Mouse (Mus musculus): Measurements from ENCODE around the gene Agbl4. TPM values are rescaled to one million over a fixed set of nuclear protein-coding genes. Genes with fewer than 3 reads are reported as not detected.

The Agbl4 gene
- total RNA-seq, 1 experiment, result not detected

- H3K27ac ChIP-seq (ENCODE audit: insufficient read depth, low read depth, low read length, poor library complexity, severe bottlenecking), result no peak overlapping the region
- H3K9ac ChIP-seq (ENCODE audit: insufficient read depth, low read depth, low read length, poor library complexity, severe bottlenecking), result no peak overlapping the region
- TF ChIP-seq ZNF384 (IDR thresholded peaks at IDR 0.05; ENCODE audit: low read depth, low read length) (no peak), CHD2 (IDR thresholded peaks at IDR 0.05; ENCODE audit: low read depth, low read length) (no peak), HCFC1 (IDR thresholded peaks at IDR 0.05; ENCODE audit: borderline replicate concordance, insufficient read depth, low read length) (no peak)
- in situ Hi-C loops (cut with MboI; ENCODE audit: low sequenced_read_pairs in 2 of 2, unreplicated experiment in 2 of 2), result no loop called here
- H3K4me1 ChIP-seq (ENCODE audit: control insufficient read depth in 2 of 2, insufficient read depth in 2 of 2, low read length in 2 of 2, poor library complexity in 1 of 2), result peaks cover 2 to 7% of the 10 kb centered on the region in 2 experiments; a peak in 1 of 4 replicates
- DNase-seq (ENCODE audit: low read depth, low spot score), result no peak
- H3K4me3 ChIP-seq (ENCODE audit: insufficient read depth in 1 of 2, low read depth in 1 of 2, low read length in 2 of 2, poor library complexity in 1 of 2, severe bottlenecking in 1 of 2), result no peak overlapping the region
- H3K36me3 ChIP-seq (ENCODE audit: control insufficient read depth, insufficient read depth, low read length, poor library complexity, severe bottlenecking), result no peaks in the 10 kb centered on the region
- no peaks in the 10 kb centered on the region for H3K9me3 ChIP-seq (ENCODE audit: control insufficient read depth, insufficient read depth, low read depth, low read length)
Measured at GRCm38 (mm10) chr4:111467796-111468195, 1070.3 kb downstream of the Agbl4 start.

DNA sequence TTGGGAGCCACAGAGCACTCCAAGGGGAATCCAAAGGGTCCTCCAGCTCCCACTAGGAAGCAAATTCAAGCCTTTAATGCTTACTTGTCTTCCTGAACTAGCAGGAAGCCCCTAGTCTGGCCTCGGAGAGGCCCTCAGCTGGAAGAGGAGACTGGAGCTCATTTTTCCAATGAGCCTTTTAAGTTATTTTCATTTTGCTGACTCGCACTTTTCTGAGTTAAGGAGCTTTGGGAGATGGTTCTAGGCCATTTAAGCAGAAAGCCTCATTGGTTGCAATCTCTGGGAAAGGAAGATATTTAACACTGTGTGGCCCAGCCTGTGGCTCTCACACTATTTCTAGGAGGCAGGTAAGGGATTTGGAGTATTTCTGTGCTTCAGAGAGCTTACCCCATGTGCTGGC is 1072.4 kb downstream of the Agbl4 start:
- H3K9me3 ChIP-seq (ENCODE audit: control insufficient read depth, insufficient read depth, low read depth, low read length), result no peaks in the 10 kb centered on the region
- H3K4me3 ChIP-seq (ENCODE audit: insufficient read depth in 1 of 2, low read depth in 1 of 2, low read length in 2 of 2, poor library complexity in 1 of 2, severe bottlenecking in 1 of 2), result no peak overlapping the region
- in situ Hi-C loops (cut with MboI; ENCODE audit: low sequenced_read_pairs in 2 of 2, unreplicated experiment in 2 of 2), result no loop called here
- H3K9ac ChIP-seq (ENCODE audit: insufficient read depth, low read depth, low read length, poor library complexity, severe bottlenecking), result no peak overlapping the region
- no peak for DNase-seq (ENCODE audit: low read depth, low spot score)
- TF ChIP-seq ZNF384 (IDR thresholded peaks at IDR 0.05; ENCODE audit: low read depth, low read length) (no peak), HCFC1 (IDR thresholded peaks at IDR 0.05; ENCODE audit: borderline replicate concordance, insufficient read depth, low read length) (no peak), MAFK (IDR thresholded peaks at IDR 0.05; ENCODE audit: insufficient read depth, low read depth, low read length) (peak; percentile 20; the same call in 1 of the 2 replicates)
- H3K4me1 ChIP-seq (ENCODE audit: control insufficient read depth in 2 of 2, insufficient read depth in 2 of 2, low read length in 2 of 2, poor library complexity in 1 of 2), result peaks cover 2 to 7% of the 10 kb centered on the region in 2 experiments; a peak in 1 of 4 replicates
- no peak overlapping the region for H3K27ac ChIP-seq (ENCODE audit: insufficient read depth, low read depth, low read length, poor library complexity, severe bottlenecking)
- no peaks in the 10 kb centered on the region for H3K36me3 ChIP-seq (ENCODE audit: control insufficient read depth, insufficient read depth, low read length, poor library complexity, severe bottlenecking)

DNA sequence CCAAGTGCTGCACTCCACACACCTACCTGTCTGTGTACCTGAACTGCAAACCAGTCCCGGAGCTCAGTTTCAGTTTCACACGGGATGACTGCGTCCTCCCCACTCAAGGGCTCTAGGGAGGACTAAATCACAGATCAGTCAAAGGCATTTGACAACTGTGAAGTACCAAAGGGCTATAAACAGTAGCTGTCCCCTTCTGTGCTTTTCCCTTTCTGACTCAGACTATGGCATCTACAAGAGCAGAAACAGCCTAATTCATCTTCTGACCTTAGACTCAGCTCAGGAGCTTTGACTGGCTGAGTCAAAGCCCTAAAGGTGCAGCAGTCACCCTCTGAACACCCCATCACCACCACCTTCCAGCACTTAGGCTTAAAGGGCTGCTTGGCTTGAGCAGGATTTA is 1074.3 kb downstream of the Agbl4 start:
- H3K27ac ChIP-seq (ENCODE audit: insufficient read depth, low read depth, low read length, poor library complexity, severe bottlenecking), result no peak overlapping the region
- H3K4me3 ChIP-seq (ENCODE audit: insufficient read depth in 1 of 2, low read depth in 1 of 2, low read length in 2 of 2, poor library complexity in 1 of 2, severe bottlenecking in 1 of 2), result no peak overlapping the region
- peaks cover 2 to 8% of the 10 kb centered on the region in 2 experiments; a peak in 1 of 4 replicates for H3K4me1 ChIP-seq (ENCODE audit: control insufficient read depth in 2 of 2, insufficient read depth in 2 of 2, low read length in 2 of 2, poor library complexity in 1 of 2)
- H3K9me3 ChIP-seq (ENCODE audit: control insufficient read depth, insufficient read depth, low read depth, low read length), result no peaks in the 10 kb centered on the region
- in situ Hi-C loops (cut with MboI; ENCODE audit: low sequenced_read_pairs in 2 of 2, unreplicated experiment in 2 of 2), result no loop called here
- no peak overlapping the region for H3K9ac ChIP-seq (ENCODE audit: insufficient read depth, low read depth, low read length, poor library complexity, severe bottlenecking)
- no peak for TF ChIP-seq CHD2 (IDR thresholded peaks at IDR 0.05; ENCODE audit: low read depth, low read length)
- TF ChIP-seq ZC3H11A (IDR thresholded peaks at IDR 0.05; ENCODE audit: borderline replicate concordance, low read depth, low read length), result no peak
- no peak for TF ChIP-seq MAFK (IDR thresholded peaks at IDR 0.05; ENCODE audit: insufficient read depth, low read depth, low read length)
- no peak for TF ChIP-seq ZNF384 (IDR thresholded peaks at IDR 0.05; ENCODE audit: low read depth, low read length)
- TF ChIP-seq HCFC1 (IDR thresholded peaks at IDR 0.05; ENCODE audit: borderline replicate concordance, insufficient read depth, low read length), result no peak
- no peaks in the 10 kb centered on the region for H3K36me3 ChIP-seq (ENCODE audit: control insufficient read depth, insufficient read depth, low read length, poor library complexity, severe bottlenecking)
- no peak for DNase-seq (ENCODE audit: low read depth, low spot score)

DNA sequence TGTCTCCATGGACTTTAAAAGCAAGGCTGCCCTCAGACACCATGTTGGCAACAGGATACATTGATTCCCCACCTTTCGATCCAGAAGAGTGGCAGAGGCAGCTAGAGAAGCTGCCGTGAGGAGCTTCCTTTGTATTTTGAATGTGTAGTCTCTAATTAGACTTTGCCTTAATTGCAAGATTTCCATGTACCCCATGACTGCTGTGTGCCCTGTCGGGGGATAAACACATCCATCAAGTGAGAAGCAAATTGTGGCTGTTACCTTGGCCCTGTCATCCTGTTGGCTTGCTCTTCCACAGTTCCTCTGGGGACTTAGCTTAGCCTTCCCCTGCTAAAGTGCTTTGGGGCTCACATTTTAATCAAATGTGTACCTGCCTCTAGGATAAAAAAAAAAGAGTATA is 1075.0 kb downstream of the Agbl4 start:
- Histone ChIP-seq H3K4me1 (ENCODE audit: control insufficient read depth in 2 of 2, insufficient read depth in 2 of 2, low read length in 2 of 2, poor library complexity in 1 of 2) (peaks cover 2 to 8% of the 10 kb centered on the region in 2 experiments; a peak in 1 of 4 replicates), H3K9ac (ENCODE audit: insufficient read depth, low read depth, low read length, poor library complexity, severe bottlenecking) (no peak overlapping the region), H3K36me3 (ENCODE audit: control insufficient read depth, insufficient read depth, low read length, poor library complexity, severe bottlenecking) (no peaks in the 10 kb centered on the region), H3K4me3 (ENCODE audit: insufficient read depth in 1 of 2, low read depth in 1 of 2, low read length in 2 of 2, poor library complexity in 1 of 2, severe bottlenecking in 1 of 2) (no peak overlapping the region), H3K9me3 (ENCODE audit: control insufficient read depth, insufficient read depth, low read depth, low read length) (no peaks in the 10 kb centered on the region), H3K27ac (ENCODE audit: insufficient read depth, low read depth, low read length, poor library complexity, severe bottlenecking) (no peak overlapping the region)
- no peak for DNase-seq (ENCODE audit: low read depth, low spot score)
- in situ Hi-C loops (cut with MboI; ENCODE audit: low sequenced_read_pairs in 2 of 2, unreplicated experiment in 2 of 2), result no loop called here
- TF ChIP-seq ZNF384 (IDR thresholded peaks at IDR 0.05; ENCODE audit: low read depth, low read length) (no peak), ZC3H11A (IDR thresholded peaks at IDR 0.05; ENCODE audit: borderline replicate concordance, low read depth, low read length) (no peak), CHD2 (IDR thresholded peaks at IDR 0.05; ENCODE audit: low read depth, low read length) (no peak), HCFC1 (IDR thresholded peaks at IDR 0.05; ENCODE audit: borderline replicate concordance, insufficient read depth, low read length) (no peak), MAFK (IDR thresholded peaks at IDR 0.05; ENCODE audit: insufficient read depth, low read depth, low read length) (no peak)

- DNase-seq (ENCODE audit: low read depth, low spot score), result no peak
- TF ChIP-seq CHD2 (IDR thresholded peaks at IDR 0.05; ENCODE audit: low read depth, low read length) (no peak), MAFK (IDR thresholded peaks at IDR 0.05; ENCODE audit: insufficient read depth, low read depth, low read length) (no peak)
- no peaks in the 10 kb centered on the region for H3K9me3 ChIP-seq (ENCODE audit: control insufficient read depth, insufficient read depth, low read depth, low read length)
- in situ Hi-C loops (cut with MboI; ENCODE audit: low sequenced_read_pairs in 2 of 2, unreplicated experiment in 2 of 2), result no loop called here
- H3K4me1 ChIP-seq (ENCODE audit: control insufficient read depth in 2 of 2, insufficient read depth in 2 of 2, low read length in 2 of 2, poor library complexity in 1 of 2), result peaks cover 2 to 7% of the 10 kb centered on the region in 2 experiments; a peak in 1 of 4 replicates
- no peak overlapping the region for H3K27ac ChIP-seq (ENCODE audit: insufficient read depth, low read depth, low read length, poor library complexity, severe bottlenecking)
- H3K9ac ChIP-seq (ENCODE audit: insufficient read depth, low read depth, low read length, poor library complexity, severe bottlenecking), result no peak overlapping the region
- H3K4me3 ChIP-seq (ENCODE audit: insufficient read depth in 1 of 2, low read depth in 1 of 2, low read length in 2 of 2, poor library complexity in 1 of 2, severe bottlenecking in 1 of 2), result no peak overlapping the region
- no peaks in the 10 kb centered on the region for H3K36me3 ChIP-seq (ENCODE audit: control insufficient read depth, insufficient read depth, low read length, poor library complexity, severe bottlenecking)
Measured at GRCm38 (mm10) chr4:111473014-111473413, 1075.6 kb downstream of the Agbl4 start.

Data from ES-E14 (cell line).